Mouse (Mus musculus) heart, embryonic 14.5 days (tissue): ENCODE measurements around the gene Arhgef38. TPM values are rescaled to one million over a fixed set of nuclear protein-coding genes. Genes with fewer than 3 reads are reported as not detected.

ENCODE experiments used
- ATAC-seq: fragments of 200-750 bp; cut with Nextera tagmentation; 2 replicates; pipeline ENCODE4 v1.8.0; 2017; ENCODE audit warnings: low read depth, moderate TSS enrichment; ENCODE audit not compliant: insufficient number of reproducible peaks, insufficient read depth, low FRiP score
- H3K27ac ChIP-seq, 2 experiments: fragments of 200-500 bp in 1 of 2; fragments of 300-500 bp in 1 of 2; sonication (generic) in 1 of 2; replicated peaks in 1 of 2; 2 replicates each; pipeline ENCODE4 v1.5.1; 2012 to 2014; ENCODE audit warnings: low read depth in 2 of 2, low read length in 2 of 2, control low read depth in 1 of 2, mild to moderate bottlenecking in 1 of 2, mixed read lengths in 1 of 2; ENCODE audit not compliant: control insufficient read depth in 1 of 2, insufficient read depth in 1 of 2
- H3K27me3 ChIP-seq: fragments of 300-500 bp; sonication (generic); 2 replicates; pipeline ENCODE4 v1.6.1; 2014; ENCODE audit warnings: mild to moderate bottlenecking, low read length, control low read depth; ENCODE audit not compliant: control insufficient read depth, insufficient read depth
- H3K36me3 ChIP-seq: fragments of 300-500 bp; sonication (generic); 2 replicates; pipeline ENCODE4 v1.6.1; 2014; ENCODE audit warnings: mild to moderate bottlenecking, control low read depth, low read length, mixed read lengths; ENCODE audit not compliant: control insufficient read depth, insufficient read depth
- H3K4me1 ChIP-seq, 2 experiments: fragments of 200-500 bp in 1 of 2; fragments of 300-500 bp in 1 of 2; sonication (generic) in 1 of 2; 2 replicates each; pipeline ENCODE4 v1.6.1; 2012 to 2014; ENCODE audit warnings: low read length in 2 of 2, control low read depth in 1 of 2, mixed read lengths in 1 of 2; ENCODE audit not compliant: control insufficient read depth in 2 of 2, insufficient read depth in 2 of 2
- H3K4me2 ChIP-seq: fragments of 300-500 bp; sonication (generic); 2 replicates; pipeline ENCODE4 v1.6.1; 2014; ENCODE audit warnings: mild to moderate bottlenecking, low read length
- H3K4me3 ChIP-seq, 2 experiments: fragments of 200-500 bp in 1 of 2; fragments of 300-500 bp in 1 of 2; sonication (generic) in 1 of 2; 2 replicates each; pipeline ENCODE4 v1.5.1; 2012 to 2014; ENCODE audit warnings: low read length in 2 of 2, mild to moderate bottlenecking in 2 of 2, control low read depth in 1 of 2, low read depth in 1 of 2, moderate library complexity in 1 of 2; ENCODE audit not compliant: control insufficient read depth in 1 of 2, insufficient read depth in 1 of 2
- H3K9ac ChIP-seq: fragments of 300-500 bp; sonication (generic); 2 replicates; pipeline ENCODE4 v1.6.1; 2014; ENCODE audit warnings: mild to moderate bottlenecking, low read length
- H3K9me3 ChIP-seq: fragments of 300-500 bp; sonication (generic); 2 replicates; pipeline ENCODE4 v1.6.1; 2016; ENCODE audit warnings: low read length, control low read depth; ENCODE audit not compliant: control insufficient read depth
- WGBS: fragments of 180-500 bp; shearing (Covaris S2); extraction: QIAGEN DNeasy Blood & Tissue Kit; methylation state at CpG from one replicate; pipeline ENCODE4 v1.1.7; 2014; 5-methylcytosine and 5-hydroxymethylcytosine counted together
- polyA plus RNA-seq: library from polyadenylated mRNA; unstranded; fragments of >200 nt; fragmentation: Nextera tagmentation; extraction: Ambion mirVana; gene quantifications from 2 replicates; pipeline ENCODE4 v1.2.1, GENCODE M21; 2014

The Arhgef38 gene
- polyA plus RNA-seq, 1 experiment from 2014 or later = 0.14 TPM

- no peak overlapping the region for H3K27ac ChIP-seq
- ATAC-seq = no peak
- WGBS = 80% methylated on average over 6 of the region's 6 CpGs
- H3K4me2 ChIP-seq = no peak overlapping the region
- H3K9ac ChIP-seq = no peak overlapping the region
- no peaks in the 10 kb centered on the region for H3K27me3 ChIP-seq
- H3K4me1 ChIP-seq = no peaks in the 10 kb centered on the region
- H3K4me3 ChIP-seq = no peak overlapping the region
- H3K9me3 ChIP-seq = no peaks in the 10 kb centered on the region
- no peaks in the 10 kb centered on the region for H3K36me3 ChIP-seq
These were observed 90.1 kb downstream of the Arhgef38 start for GRCm38 (mm10) chr3:133144511-133145147.

- no peaks in the 10 kb centered on the region for H3K36me3 ChIP-seq
- no peak overlapping the region for H3K9ac ChIP-seq
- ATAC-seq = no peak
- no peaks in the 10 kb centered on the region for H3K9me3 ChIP-seq
- H3K27ac ChIP-seq = no peak overlapping the region
- no peaks in the 10 kb centered on the region for H3K4me1 ChIP-seq
- H3K4me3 ChIP-seq = no peak overlapping the region
- H3K4me2 ChIP-seq = no peak overlapping the region
- 79% methylated on average over 6 of the region's 6 CpGs for WGBS
- H3K27me3 ChIP-seq = no peaks in the 10 kb centered on the region
These were observed 92.9 kb downstream of the Arhgef38 start for GRCm38 (mm10) chr3:133141877-133142276.

GRCm38 (mm10) chr3:133132611-133133010, 102.1 kb downstream of the Arhgef38 start:
- H3K27me3 ChIP-seq = no peaks in the 10 kb centered on the region
- H3K4me3 ChIP-seq = no peak overlapping the region
- no peaks in the 10 kb centered on the region for H3K4me1 ChIP-seq
- H3K4me2 ChIP-seq = no peak overlapping the region
- no peak for ATAC-seq
- H3K36me3 ChIP-seq = no peaks in the 10 kb centered on the region
- no peak overlapping the region for H3K27ac ChIP-seq
- WGBS = 70% methylated on average over 8 of the region's 8 CpGs
- H3K9ac ChIP-seq = no peak overlapping the region
- no peaks in the 10 kb centered on the region for H3K9me3 ChIP-seq

GRCm38 (mm10) chr3:133131372-133131771, 103.4 kb downstream of the Arhgef38 start:
- Histone ChIP-seq H3K9ac (no peak overlapping the region), H3K4me3 (no peak overlapping the region), H3K27ac (no peak overlapping the region), H3K4me1 (no peaks in the 10 kb centered on the region), H3K9me3 (no peaks in the 10 kb centered on the region), H3K36me3 (no peaks in the 10 kb centered on the region), H3K27me3 (no peaks in the 10 kb centered on the region), H3K4me2 (no peak overlapping the region)
- 92% methylated on average over 5 of the region's 5 CpGs for WGBS
- no peak for ATAC-seq

GRCm38 (mm10) chr3:133113281-133113680, 121.5 kb downstream of the Arhgef38 start:
- no peak overlapping the region for H3K9ac ChIP-seq
- WGBS = 39% methylated on average over 1 of the region's 1 CpGs

GRCm38 (mm10) chr3:133111741-133112140, 123.0 kb downstream of the Arhgef38 start:
- ATAC-seq = no peak
- Histone ChIP-seq H3K4me2 (no peak overlapping the region), H3K27me3 (no peaks in the 10 kb centered on the region), H3K9me3 (no peaks in the 10 kb centered on the region), H3K27ac (no peak overlapping the region), H3K36me3 (peaks cover 32% of the 10 kb centered on the region), H3K4me3 (no peak overlapping the region), H3K9ac (no peak overlapping the region), H3K4me1 (no peaks in the 10 kb centered on the region)
- WGBS = 23% methylated on average over 2 of the region's 2 CpGs

More at GRCm38 (mm10) chr3:133113281-133113680, 121.5 kb downstream of the Arhgef38 start:
- no peak overlapping the region for H3K4me3 ChIP-seq
- H3K4me2 ChIP-seq = no peak overlapping the region
- H3K27me3 ChIP-seq = no peaks in the 10 kb centered on the region
- H3K9me3 ChIP-seq = no peaks in the 10 kb centered on the region
- H3K27ac ChIP-seq = no peak overlapping the region
- H3K36me3 ChIP-seq = peaks cover 17% of the 10 kb centered on the region
- ATAC-seq = no peak
- no peaks in the 10 kb centered on the region for H3K4me1 ChIP-seq

GRCm38 (mm10) chr3:133109844-133110243, 124.9 kb downstream of the Arhgef38 start:
- Histone ChIP-seq H3K9me3 (no peaks in the 10 kb centered on the region), H3K9ac (no peak overlapping the region), H3K4me3 (no peak overlapping the region), H3K27me3 (no peaks in the 10 kb centered on the region), H3K4me1 (no peaks in the 10 kb centered on the region), H3K36me3 (peaks cover 47% of the 10 kb centered on the region), H3K4me2 (no peak overlapping the region), H3K27ac (no peak overlapping the region)
- ATAC-seq = no peak
- WGBS = 91% methylated on average over 4 of the region's 4 CpGs

GRCm38 (mm10) chr3:133108731-133109130, 126.0 kb downstream of the Arhgef38 start:
- Histone ChIP-seq H3K4me1 (no peaks in the 10 kb centered on the region), H3K36me3 (peaks cover 55% of the 10 kb centered on the region), H3K4me2 (no peak overlapping the region), H3K27me3 (no peaks in the 10 kb centered on the region), H3K9me3 (no peaks in the 10 kb centered on the region), H3K4me3 (no peak overlapping the region), H3K27ac (no peak overlapping the region), H3K9ac (no peak overlapping the region)
- WGBS = 90% methylated on average over 4 of the region's 4 CpGs
- no peak for ATAC-seq
